Mouse (Mus musculus): ENCODE measurements around the gene Tti1.
A peak's percentile ranks its signal among the peaks of the same experiment; 100 is the strongest.

Gene Tti1

DNA sequence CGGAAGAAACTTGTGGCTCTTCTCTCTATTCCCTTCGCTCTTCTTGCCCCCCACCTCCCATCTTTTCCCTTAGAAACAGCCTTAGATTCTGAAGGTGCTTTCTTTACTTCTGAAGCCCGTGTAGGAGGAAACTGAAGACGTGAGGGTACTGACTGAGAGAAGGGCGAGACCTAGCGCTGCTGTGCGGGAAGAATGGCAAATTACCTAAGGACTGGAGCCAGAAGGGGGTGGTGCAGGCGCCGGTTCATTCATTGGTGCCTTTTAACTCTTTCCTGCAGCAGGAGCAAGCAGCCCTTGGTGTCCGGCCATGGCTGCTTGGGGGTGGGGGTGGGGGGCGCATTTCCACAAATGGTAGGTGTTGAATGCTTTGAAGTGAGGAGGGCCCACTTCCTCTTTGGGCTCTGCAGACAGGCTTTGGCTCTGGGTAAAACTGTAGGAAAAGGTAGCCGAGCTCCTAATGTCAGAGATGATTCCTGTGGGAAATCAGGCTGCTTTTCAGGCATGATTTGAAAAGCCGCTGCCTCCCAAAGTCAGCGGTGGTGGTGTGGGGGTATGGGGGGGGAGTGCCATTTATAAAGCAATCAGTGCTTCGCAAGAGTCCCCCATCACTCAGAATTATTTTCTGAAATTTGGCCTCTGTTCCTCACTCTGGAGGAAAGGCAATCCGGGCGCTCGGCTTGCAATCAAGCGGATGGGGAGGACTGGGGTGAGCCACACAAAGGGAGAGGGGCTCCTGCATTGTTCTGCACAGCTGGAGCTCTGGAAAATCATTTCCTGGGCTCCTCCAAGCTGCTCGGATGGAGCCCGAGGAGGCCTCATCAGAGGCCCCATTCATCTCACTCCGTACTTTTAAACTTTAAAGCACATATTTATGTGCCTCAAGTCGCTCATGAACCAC is 53.4 kb downstream of the Tti1 start:
- no peak for DNase-seq (ENCODE audit: low read depth)

DNA sequence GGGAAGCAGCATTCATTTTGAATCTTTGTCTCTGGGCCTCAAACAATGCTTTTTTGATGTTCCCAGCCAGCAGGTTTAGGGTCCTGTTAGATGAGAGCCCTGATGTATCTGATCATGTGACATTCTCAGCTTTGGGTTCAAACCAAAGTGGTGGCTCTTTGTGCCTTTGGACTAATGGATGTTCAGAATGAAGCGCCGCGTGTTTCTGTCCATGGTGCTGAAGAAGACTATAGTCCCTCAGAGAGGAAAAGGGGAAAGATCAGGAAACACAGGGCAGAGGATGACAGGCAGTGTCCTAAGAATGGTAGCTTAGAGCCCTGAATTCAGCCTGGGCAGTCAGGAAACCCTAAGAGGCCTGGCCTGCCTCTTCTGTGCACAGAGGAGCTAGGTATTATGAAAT is 57.6 kb downstream of the Tti1 start:
- peak; percentile 45 for DNase-seq (ENCODE audit: low read depth)

- DNase-seq (ENCODE audit: low read depth), result no peak
These were observed 58.1 kb downstream of the Tti1 start for GRCm38 (mm10) chr2:157970124-157970523.

GRCm38 (mm10) chr2:157967856-157968255 is 60.4 kb downstream of the Tti1 start:
- DNase-seq (ENCODE audit: low read depth), result no peak

- DNase-seq (ENCODE audit: low read depth), result no peak
These were observed 70.5 kb downstream of the Tti1 start for GRCm38 (mm10) chr2:157957707-157958108.

DNA sequence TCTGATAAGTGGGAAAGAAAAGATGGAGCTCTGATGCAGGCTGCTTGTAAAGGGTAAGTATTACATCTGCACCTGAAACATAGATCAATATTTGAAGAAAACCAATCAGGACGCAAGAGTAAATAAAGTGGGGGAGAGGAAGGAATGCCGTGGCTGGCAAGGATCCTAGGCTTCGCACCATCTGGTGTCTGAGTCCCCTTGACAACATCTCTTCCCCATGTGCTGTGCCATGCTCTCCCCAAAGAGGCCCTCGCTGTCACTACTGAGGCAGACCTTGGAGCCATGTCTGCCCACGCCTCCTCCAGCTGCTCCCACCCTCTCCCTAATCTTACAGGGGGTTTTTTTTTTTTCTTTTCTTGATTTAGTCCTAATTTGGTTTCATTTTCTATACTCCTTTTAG is 74.3 kb downstream of the Tti1 start:
- DNase-seq (ENCODE audit: low read depth), result no peak

DNA sequence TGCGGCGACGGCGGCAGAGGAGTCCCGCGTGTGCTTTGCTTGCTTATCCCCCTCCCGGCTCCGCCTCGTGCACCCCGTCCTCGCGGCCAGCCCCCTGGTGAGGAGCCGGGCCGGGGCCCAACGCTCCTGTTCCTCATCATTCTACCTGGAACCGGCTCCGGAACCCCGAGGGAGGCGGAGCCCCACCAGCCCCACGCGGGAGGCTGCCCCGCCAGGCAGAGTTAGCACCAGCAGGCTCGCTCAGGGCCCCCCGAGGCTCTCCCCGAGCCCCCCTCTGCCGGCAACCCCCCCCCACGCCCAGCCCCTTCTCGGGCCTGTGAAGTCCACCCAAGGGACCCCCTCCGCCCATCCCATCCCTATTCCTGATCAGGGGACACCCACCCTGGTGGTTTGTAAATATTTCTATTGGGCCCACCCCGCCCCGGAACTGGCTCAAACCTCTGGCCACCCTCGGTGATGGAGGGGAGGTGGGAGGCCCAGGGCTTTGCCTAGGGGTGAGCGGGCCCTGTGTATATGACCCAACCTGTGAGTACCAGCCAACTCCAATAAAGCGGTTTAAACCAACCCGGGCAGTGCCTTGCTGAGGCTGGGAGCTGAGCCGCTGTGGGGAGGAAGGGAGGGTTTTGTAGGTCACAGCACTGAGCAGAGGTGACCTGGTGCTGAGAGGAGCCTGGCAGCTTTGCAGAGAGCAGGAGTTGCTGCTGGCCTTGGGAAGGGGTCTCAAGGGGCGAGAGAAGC is 83.9 kb downstream of the Tti1 start:
- no peak for DNase-seq (ENCODE audit: low read depth)

- peak; percentile 13 for DNase-seq (ENCODE audit: low read depth)
These were observed 84.6 kb downstream of the Tti1 start for GRCm38 (mm10) chr2:157943514-157944155.

GRCm38 (mm10) chr2:157940586-157941185 is 87.5 kb downstream of the Tti1 start:
- no peak for DNase-seq (ENCODE audit: low read depth)

GRCm38 (mm10) chr2:157936676-157937075 is 91.6 kb downstream of the Tti1 start:
- no peak for DNase-seq (ENCODE audit: low read depth)

- no peak for DNase-seq (ENCODE audit: low read depth)
These were observed 92.6 kb downstream of the Tti1 start for GRCm38 (mm10) chr2:157935444-157936171.

- no peak for DNase-seq (ENCODE audit: low read depth)
These were observed 95.6 kb downstream of the Tti1 start for GRCm38 (mm10) chr2:157932655-157933054.
